In genomic region chr12:86891454-86891785, GRCm38 (mm10) we compare ENCODE assay signal across 8 mouse cellular contexts. TPM values are rescaled to one million over a fixed set of nuclear protein-coding genes. Genes with fewer than 3 reads are reported as not detected.
DNase-seq lines count a peak whose midpoint lies in the region; ATAC-seq and TF ChIP-seq lines count a peak whose summit lies in the region.

No protein-coding gene starts in this region.

- peak overlapping the region; percentile 52 for H3K4me3 ChIP-seq in kidney, adult 2 months (ENCODE audit: insufficient read depth, low read depth, low read length)
- H3K4me3 ChIP-seq in hindbrain, embryonic 16.5 days (ENCODE audit: low read length), result peak overlapping the region; percentile 30
- H3K4me3 ChIP-seq in midbrain, embryonic 14.5 days (replicated peaks; ENCODE audit: low read depth, low read length), result peak overlapping the region; percentile 23

- no peak for TF ChIP-seq POLR2A in kidney, adult 2 months (IDR thresholded peaks at IDR 0.05; ENCODE audit: low read depth, low read length)

- peak overlapping the region; percentile 58 for H3K9ac ChIP-seq in hindbrain, embryonic 16.5 days (ENCODE audit: low read depth, low read length)
- peak overlapping the region; percentile 49; the same call in 1 of the 2 replicates for H3K9ac ChIP-seq in midbrain, embryonic 14.5 days (replicated peaks; ENCODE audit: low read length)

- no peak for ATAC-seq in hindbrain, embryonic 16.5 days
- no peak for ATAC-seq in midbrain, embryonic 14.5 days (ENCODE audit: low FRiP score, low TSS enrichment)
- ATAC-seq in granulocyte monocyte progenitor cell, adult 5-6 weeks (replicated peaks; ENCODE audit: poor library complexity, severe bottlenecking), result no peak

- DNase-seq in kidney, adult 2 months, result peak; percentile 54
- no peak for DNase-seq in kidney, adult 11 months
- DNase-seq in T-cell, adult 2 months (ENCODE audit: low spot score), result peak; percentile 67
- DNase-seq in midbrain, embryonic 14.5 days, result no peak
- DNase-seq in gastrocnemius, postnatal 10 days, result no peak
- DNase-seq in right cerebral cortex, postnatal 25 days, result no peak

- H3K27me3 ChIP-seq in kidney, adult 2 months (replicated peaks; ENCODE audit: control insufficient read depth, insufficient read depth, low read length), result no peaks in the 10 kb centered on the region
- H3K27me3 ChIP-seq in hindbrain, embryonic 16.5 days (replicated peaks; ENCODE audit: control insufficient read depth, insufficient read depth, low read length), result no peaks in the 10 kb centered on the region
- H3K27me3 ChIP-seq in midbrain, embryonic 14.5 days (ENCODE audit: control insufficient read depth, insufficient read depth, low read length), result no peaks in the 10 kb centered on the region

- H3K4me1 ChIP-seq in kidney, adult 2 months (ENCODE audit: control insufficient read depth, insufficient read depth, low read length), result peaks cover 41% of the 10 kb centered on the region
- peaks cover 84% of the 10 kb centered on the region for H3K4me1 ChIP-seq in hindbrain, embryonic 16.5 days (ENCODE audit: control insufficient read depth, insufficient read depth, low read depth, low read length)
- H3K4me1 ChIP-seq in midbrain, embryonic 14.5 days (ENCODE audit: control insufficient read depth, insufficient read depth, low read length), result peaks cover 86% of the 10 kb centered on the region

- no peak for TF ChIP-seq CTCF in kidney, adult 2 months (conservative IDR thresholded peaks at IDR 0.05; ENCODE audit: insufficient read depth, insufficient read length, low read depth, low read length)

- H3K9me3 ChIP-seq in hindbrain, embryonic 16.5 days (ENCODE audit: control insufficient read depth, low read length), result no peaks in the 10 kb centered on the region
- no peaks in the 10 kb centered on the region for H3K9me3 ChIP-seq in midbrain, embryonic 14.5 days (ENCODE audit: control insufficient read depth, low read length)

- WGBS in kidney, adult 2 months, result 10% methylated on average over 11 of the region's 11 CpGs
- WGBS in hindbrain, embryonic 16.5 days, result 5% methylated on average over 11 of the region's 11 CpGs
- 3% methylated on average over 11 of the region's 11 CpGs for WGBS in midbrain, embryonic 14.5 days

- H3K36me3 ChIP-seq in kidney, adult 2 months (ENCODE audit: control insufficient read depth, insufficient read depth, low read length), result no peaks in the 10 kb centered on the region
- H3K36me3 ChIP-seq in hindbrain, embryonic 16.5 days (ENCODE audit: control insufficient read depth, insufficient read depth, low read length), result no peaks in the 10 kb centered on the region
- no peaks in the 10 kb centered on the region for H3K36me3 ChIP-seq in midbrain, embryonic 14.5 days (ENCODE audit: control insufficient read depth, insufficient read depth, low read length)

- H3K27ac ChIP-seq in kidney, adult 2 months (ENCODE audit: insufficient read depth, low read depth, low read length), result peak overlapping the region; percentile 91
- H3K27ac ChIP-seq in hindbrain, embryonic 16.5 days (ENCODE audit: low read depth, low read length), result peak overlapping the region; percentile 94
- peak overlapping the region; percentile 99 for H3K27ac ChIP-seq in midbrain, embryonic 14.5 days (replicated peaks; ENCODE audit: low read depth, low read length)

- H3K4me2 ChIP-seq in hindbrain, embryonic 16.5 days (ENCODE audit: low read length), result peak overlapping the region; percentile 69
- H3K4me2 ChIP-seq in midbrain, embryonic 14.5 days (ENCODE audit: low read length), result peak overlapping the region; percentile 77

RNA-seq across cellular contexts. Expression of gene Irf2bpl, which starts 6.8 kb away (rescaled TPM):
- polyA plus RNA-seq in kidney, adult 2 months (2012; rRNA removed), result 22.0 and 27.8 TPM in 2 replicates
- polyA plus RNA-seq in hindbrain, embryonic 16.5 days (2015; fragmentation: Nextera tagmentation; extraction: Ambion mirVana), result 49.7 and 56.6 TPM in 2 replicates
- polyA plus RNA-seq in midbrain, embryonic 14.5 days (2014; fragmentation: Nextera tagmentation; extraction: Ambion mirVana), result 71.6 and 80.2 TPM in 2 replicates
- 1.2 and 1.8 TPM in 2 replicates for total RNA-seq in granulocyte monocyte progenitor cell, adult 5-6 weeks (2014; fragmentation: Nextera tagmentation)
- total RNA-seq in granulocyte monocyte progenitor cell, adult 5-6 weeks (2017), result 0.15 and 0.78 TPM in 2 replicates
- total RNA-seq in gastrocnemius, postnatal 10 days (2021), result 10 to 100 TPM; 42.9 to 46.7 TPM

RNA-seq across cellular contexts. Expression of gene Cipc, which starts 55.4 kb away (rescaled TPM):
- polyA plus RNA-seq in kidney, adult 2 months (2012; rRNA removed), result 28.8 and 34.2 TPM in 2 replicates
- polyA plus RNA-seq in hindbrain, embryonic 16.5 days (2015; fragmentation: Nextera tagmentation; extraction: Ambion mirVana), result 43.4 and 49.0 TPM in 2 replicates
- polyA plus RNA-seq in midbrain, embryonic 14.5 days (2014; fragmentation: Nextera tagmentation; extraction: Ambion mirVana), result 42.5 and 61.0 TPM in 2 replicates
- total RNA-seq in granulocyte monocyte progenitor cell, adult 5-6 weeks (2014; fragmentation: Nextera tagmentation), result 23.5 and 32.3 TPM in 2 replicates
- 18.5 and 19.9 TPM in 2 replicates for total RNA-seq in granulocyte monocyte progenitor cell, adult 5-6 weeks (2017)
- total RNA-seq in gastrocnemius, postnatal 10 days (2021), result 10 to 100 TPM; 17.5 to 22.8 TPM

Comparison
In these comparisons a context has a peak if more than half of its experiments do, and no peak if none do; other contexts are left out.
1. DNase-seq: peak in kidney, adult 2 months (single experiment) and T-cell, adult 2 months (single experiment); none in kidney, adult 11 months (single experiment), midbrain, embryonic 14.5 days (single experiment), gastrocnemius, postnatal 10 days (single experiment) and right cerebral cortex, postnatal 25 days (single experiment).
2. Peak in every context shown above with its lines, with median percentiles within 50 percentile points of each other: H3K27ac ChIP-seq and H3K4me3 ChIP-seq.